Mouse (Mus musculus): ENCODE results near the gene Ear10. TPM values are rescaled to one million over a fixed set of nuclear protein-coding genes. Genes with fewer than 3 reads are reported as not detected.

Ear10 gene
- total RNA-seq, 2 experiments from 2014 or later: not detected

Other genes with a start within 250 kb of the Ear10 start
- not detected for gene Gm8165, start 246.4 kb downstream of the Ear10 start, total RNA-seq (2021)
- gene Gm7324, start 225.7 kb downstream of the Ear10 start, total RNA-seq (2021): 1 to 10 TPM; 1.1 to 2.3 TPM
- not detected for gene Gm16506, start 196.1 kb downstream of the Ear10 start, total RNA-seq (2021)
- gene Gm6526, start 175.7 kb downstream of the Ear10 start, total RNA-seq (2021): not detected
- gene Gm8180, start 138.8 kb downstream of the Ear10 start, total RNA-seq (2021): not detected
- gene Ear1, start 48.0 kb downstream of the Ear10 start, total RNA-seq (2021): not detected
- gene Gm8113, start 1.8 kb upstream of the Ear10 start, total RNA-seq (2021): not detected
- not detected for gene Ang5, start 33.5 kb upstream of the Ear10 start, total RNA-seq (2021)
- gene Ang6, start 78.7 kb upstream of the Ear10 start, total RNA-seq (2021): not detected
- gene Ear2, start 179.1 kb upstream of the Ear10 start, total RNA-seq (2021): not detected
- gene Gm3327, start 200.3 kb upstream of the Ear10 start, total RNA-seq (2021): not detected

Measured in left cerebral cortex, postnatal 25 days (tissue).